Mouse (Mus musculus): Measurements from ENCODE around the gene Nrgn. TPM values are rescaled to one million over a fixed set of nuclear protein-coding genes. Genes with fewer than 3 reads are reported as not detected.

Gene Nrgn
- total RNA-seq (2021) = 1,000 to 10,000 TPM; 1,609 to 1,636 TPM
- long read RNA-seq, experiment 1, partial matches to known transcripts = 18 of 1,233 reads
- long read RNA-seq, experiment 1, other reads (novel, unspliced or antisense) = 1,215 of 1,233 reads
- long read RNA-seq, experiment 2, partial matches to known transcripts = 46 of 2,506 reads
- long read RNA-seq, experiment 2, other reads (novel, unspliced or antisense) = 2,460 of 2,506 reads

DNA sequence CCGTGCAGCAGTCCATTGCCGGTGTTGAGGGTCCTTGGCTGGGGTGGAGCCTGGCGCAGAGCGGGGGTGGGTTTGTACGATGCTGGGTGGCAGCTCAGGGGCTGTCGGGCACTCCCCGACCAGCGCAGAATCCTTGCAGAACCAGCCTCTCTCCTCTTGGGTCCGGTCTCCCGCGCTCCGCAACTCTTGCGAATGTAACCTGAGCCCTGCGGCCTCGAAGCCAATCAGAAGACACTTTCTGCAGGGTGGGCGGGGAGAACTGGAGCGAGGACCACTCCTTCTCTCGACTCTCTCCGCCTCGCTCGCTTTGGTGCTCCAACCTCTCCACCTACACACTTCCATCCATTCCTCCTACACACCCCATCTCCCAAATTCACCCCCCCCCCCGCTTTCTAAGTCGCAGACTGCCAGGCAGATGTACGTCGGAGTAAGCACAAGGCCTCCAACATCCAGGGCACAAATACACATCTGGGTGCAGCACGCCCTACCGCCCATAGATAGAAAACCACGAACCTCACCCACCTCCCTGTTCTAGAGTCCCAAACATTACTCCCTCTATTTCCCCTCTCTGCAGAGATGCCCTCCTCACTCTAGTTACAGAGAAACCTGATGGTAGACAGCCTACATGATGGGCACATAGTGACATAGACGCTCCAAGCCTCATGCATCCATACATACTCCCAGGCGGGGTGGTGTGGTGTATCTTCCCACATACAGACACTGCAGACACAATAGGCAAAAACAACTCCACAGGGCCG is at the start of gene Nrgn:
Nrgn (minus strand) TSS at position 369 of the 758 bp plus-strand sequence.
- DNase-seq (ENCODE audit: low spot score in 2 of 2) = peak; percentile 79 to 89

DNA sequence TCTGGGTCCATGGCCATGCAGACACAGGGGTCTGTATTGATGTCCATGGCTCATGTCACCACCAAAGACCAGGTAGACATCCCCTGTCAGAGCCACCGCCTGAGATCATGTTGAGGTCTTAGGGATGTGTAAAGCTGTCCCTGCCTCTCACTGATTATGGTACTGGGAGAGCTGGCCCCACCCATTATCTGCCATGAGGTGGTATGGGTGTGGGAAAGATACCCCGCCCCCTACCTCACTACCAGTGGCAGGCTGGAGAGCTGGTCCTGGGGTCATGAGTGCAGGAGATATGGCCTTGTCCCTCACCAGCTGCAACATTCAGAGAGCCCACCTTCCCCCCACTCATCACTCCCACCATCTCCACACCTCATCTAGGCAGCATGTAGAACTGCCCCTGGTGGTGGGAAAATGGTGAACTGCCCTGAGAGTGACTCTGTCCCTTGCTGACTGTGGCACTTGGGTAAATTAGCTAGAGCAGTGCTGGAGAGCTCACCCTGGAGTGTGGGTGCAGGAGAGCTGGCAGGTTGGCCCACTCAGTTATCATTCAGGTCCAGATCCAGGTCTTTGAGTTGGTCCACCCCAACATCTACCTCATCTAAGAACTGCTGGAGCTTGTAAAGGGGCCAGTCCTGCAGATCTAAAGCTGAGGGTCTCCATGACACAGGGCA is 48.0 kb upstream of the Nrgn start:
- no peak for DNase-seq (ENCODE audit: low spot score in 2 of 2)

DNA sequence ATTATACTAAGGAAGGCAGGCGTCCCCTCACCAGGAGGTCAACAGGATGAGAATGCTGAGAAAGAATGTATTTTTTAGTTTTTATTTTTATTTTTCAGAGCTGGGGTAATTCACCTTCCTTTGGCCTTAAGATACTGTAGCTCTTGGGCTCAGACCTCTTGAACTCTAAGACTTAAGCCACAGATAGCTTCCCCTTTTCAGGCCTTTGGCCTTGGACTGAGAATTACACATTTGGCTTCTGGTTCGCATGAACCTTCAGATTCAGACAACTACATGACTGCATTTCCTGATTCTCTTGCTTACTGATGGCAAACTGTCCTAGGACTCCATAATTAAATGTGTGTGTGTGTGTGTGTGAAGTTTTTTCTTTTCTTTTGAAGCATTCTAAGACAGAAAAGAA is 45.9 kb upstream of the Nrgn start:
- DNase-seq (ENCODE audit: low spot score in 2 of 2) = no peak

DNA sequence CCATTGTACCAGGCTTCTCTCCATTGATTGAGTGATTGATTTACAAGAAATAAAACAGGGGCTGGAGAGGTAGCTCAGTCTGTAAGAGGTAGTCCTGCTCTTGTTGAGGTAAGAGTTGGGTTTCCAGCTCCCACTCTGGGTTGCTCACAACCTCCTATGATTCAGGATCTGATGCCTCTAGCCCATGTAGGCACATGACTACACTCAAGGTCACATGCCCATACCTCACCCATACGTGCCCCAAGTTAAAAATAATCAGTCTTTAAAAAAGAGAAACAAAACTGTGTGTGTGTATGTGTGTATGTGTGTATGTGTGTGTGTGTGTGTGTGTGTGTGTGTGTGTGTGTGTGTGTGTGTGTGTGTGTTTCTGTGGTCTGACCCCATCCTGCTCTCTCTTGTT is 42.9 kb upstream of the Nrgn start:
- DNase-seq (ENCODE audit: low spot score in 2 of 2) = no peak

DNA sequence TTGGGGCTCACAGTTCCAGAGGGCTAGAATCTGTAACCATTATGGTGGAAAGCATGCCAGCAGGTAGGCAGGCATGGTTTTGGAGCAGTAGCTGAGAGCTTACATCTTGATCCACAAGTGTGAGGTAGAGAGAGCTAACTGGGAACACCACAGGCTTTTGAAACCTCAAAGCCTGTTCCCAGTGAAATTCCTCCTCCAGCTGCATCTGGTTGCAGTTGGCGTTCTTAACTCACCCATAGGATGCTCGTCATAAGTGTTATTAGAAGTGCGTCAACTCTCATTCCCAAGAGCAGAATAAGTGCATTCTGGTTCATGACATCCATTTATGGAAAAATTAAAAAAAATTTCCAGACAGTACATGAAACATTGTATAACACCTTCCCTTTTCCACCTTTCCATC is 41.0 kb upstream of the Nrgn start:
- no peak for DNase-seq (ENCODE audit: low spot score in 2 of 2)

DNA sequence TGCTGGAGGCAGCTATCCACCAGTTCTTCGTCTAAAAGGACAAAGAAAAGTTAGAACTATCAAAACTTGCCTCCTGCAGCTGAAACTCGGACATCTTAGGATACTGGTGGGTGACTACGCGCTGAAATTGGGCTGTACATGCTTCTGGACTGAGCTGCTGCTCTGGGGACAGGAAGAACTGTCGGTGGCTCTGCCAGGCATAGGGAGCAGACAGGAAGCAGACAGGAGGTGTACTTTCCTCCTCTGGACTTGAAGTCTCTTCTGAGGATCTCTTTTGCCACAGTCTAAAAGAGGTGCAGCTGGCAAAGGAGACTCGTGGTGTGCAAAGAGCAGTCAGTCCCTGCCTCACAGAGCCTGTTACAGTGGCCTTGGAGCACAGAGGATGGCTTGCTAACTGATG is 39.9 kb upstream of the Nrgn start:
- DNase-seq (ENCODE audit: low spot score in 2 of 2) = no peak

DNA sequence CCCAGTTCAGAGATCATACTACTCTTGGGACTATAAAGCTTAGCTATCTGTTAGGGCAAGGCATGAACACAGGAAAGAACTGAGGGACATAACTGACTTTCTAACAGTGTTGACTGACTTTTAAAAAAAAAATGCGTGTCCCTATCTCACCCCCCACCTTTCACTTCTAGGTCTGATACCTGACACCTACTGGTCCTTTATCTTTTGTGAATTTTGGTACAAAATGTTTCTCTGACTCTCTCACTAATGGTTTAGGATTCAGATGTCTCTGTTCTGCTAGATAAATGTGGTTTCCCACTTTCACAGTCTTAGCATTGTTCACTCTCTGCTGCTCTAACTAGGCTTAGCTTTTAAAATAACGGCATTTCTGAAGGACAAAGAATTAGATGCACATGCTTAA is 39.3 kb upstream of the Nrgn start:
- DNase-seq (ENCODE audit: low spot score in 2 of 2) = no peak

DNA sequence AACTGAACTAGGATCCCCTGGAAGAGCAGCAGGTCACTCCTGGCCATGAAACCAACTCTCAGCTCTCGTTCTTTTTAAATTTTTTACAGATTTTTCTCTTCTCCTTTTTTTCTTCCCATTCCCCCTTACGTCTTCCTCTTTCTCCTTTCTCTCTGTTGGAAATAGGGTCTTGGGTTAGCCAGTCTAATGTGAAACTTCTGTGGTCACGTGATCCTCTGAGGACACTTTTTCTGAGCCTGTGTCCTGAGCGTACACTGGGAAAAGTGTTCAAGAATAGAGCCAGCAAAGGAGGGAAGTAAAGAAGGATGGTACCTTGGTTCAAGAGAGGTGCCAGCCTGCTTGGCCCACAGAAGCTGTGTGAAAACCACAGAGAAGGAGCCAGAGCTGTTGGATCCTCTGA is 37.7 kb upstream of the Nrgn start:
- no peak for DNase-seq (ENCODE audit: low spot score in 2 of 2)

DNA sequence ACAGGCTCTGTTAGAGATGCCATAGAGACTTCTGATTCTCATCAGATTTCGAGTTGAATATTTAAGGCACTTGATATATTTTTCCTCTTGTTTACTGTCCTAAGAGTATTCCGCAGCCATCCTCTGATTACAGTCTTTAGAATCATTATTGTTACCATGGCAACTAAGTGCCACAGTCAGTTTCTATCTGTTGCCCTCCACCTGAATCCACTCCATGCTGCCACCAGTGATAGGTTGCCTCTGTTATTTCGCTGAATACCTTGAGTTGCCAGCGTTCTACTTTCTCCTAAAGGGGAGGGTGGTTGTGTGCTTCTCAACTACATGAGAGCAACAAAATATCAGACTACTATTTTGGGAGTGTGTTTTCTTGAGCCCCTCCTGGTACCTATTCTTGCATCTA is 34.0 kb upstream of the Nrgn start:
- no peak for DNase-seq (ENCODE audit: low spot score in 2 of 2)

DNA sequence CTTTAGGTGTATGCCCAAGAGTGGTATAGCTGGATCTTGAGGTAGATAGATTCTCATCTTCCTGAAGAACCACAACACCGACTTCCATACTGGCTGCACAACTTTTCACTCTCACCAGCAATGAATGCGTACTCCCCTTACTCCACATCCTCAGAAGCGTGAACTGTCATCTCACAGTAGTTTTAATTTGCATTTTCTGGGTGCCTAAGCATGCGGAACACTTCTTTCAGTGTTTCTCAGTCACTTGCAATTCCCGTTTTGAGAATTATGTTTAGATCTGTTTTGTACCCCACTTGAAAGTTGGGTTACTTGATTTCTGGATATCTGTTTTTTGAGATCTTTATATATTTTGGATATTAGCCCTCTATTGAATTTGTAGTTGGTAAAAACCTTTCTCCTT is 30.9 kb upstream of the Nrgn start:
- no peak for DNase-seq (ENCODE audit: low spot score in 2 of 2)

DNA sequence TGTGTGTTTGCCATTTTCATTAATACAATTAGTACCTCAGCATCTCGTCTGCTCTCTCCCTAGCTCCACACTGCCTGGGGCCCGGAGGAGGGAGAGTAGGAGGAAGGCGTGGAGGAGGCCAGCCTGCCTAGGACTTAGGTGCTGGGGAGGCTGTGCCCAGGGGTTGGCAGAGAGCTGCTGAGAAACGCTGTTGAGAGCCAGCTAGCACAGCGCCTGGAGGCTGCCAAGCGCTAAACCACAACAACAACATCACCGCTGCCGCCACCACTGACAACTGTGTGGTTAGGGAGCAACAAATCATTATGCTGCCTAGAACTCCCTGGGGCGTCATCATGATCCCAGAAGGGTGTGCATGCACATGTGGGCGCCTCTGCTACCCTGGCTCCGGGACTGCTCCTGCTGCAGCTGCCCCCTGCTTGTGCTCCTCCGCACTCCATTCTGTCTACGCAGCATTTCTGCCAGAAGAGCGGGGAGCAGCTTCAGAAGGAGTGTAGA is 23.8 kb upstream of the Nrgn start:
- DNase-seq (ENCODE audit: low spot score in 2 of 2) = peak; percentile 40 to 53

DNA sequence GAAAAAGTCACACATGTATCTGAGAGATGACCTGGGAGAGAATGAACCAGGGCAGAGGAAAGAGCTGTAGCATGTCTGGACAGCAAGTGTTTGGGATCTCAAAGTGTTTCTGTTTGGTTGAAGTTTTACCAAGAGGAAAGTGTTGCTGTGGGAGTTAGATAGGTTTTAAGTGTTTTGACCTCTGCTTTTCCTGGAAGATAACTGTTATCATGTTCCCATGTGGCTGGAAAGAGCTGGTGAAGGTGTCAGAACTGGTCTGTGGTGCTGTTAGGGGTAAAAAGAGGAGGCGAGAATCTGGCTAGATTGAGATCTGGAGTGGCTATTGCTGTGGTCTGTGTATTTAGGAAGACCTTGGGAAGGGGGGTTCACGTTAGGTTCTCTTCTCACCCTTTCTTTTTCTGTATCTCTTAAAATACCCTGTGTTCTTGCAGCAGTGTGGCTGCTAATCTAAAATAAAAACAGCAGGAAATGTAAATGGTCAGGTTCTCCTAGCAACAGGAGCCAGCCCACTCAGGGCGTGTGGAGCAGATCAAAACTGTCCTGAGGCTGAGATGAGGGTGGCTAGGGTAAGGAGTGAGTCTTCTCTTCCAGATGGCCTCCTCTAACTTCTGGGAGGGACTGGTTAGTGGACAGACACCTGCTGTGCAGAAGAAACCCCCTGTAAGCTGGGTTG is 19.6 kb upstream of the Nrgn start:
- no peak for DNase-seq (ENCODE audit: low spot score in 2 of 2)

DNA sequence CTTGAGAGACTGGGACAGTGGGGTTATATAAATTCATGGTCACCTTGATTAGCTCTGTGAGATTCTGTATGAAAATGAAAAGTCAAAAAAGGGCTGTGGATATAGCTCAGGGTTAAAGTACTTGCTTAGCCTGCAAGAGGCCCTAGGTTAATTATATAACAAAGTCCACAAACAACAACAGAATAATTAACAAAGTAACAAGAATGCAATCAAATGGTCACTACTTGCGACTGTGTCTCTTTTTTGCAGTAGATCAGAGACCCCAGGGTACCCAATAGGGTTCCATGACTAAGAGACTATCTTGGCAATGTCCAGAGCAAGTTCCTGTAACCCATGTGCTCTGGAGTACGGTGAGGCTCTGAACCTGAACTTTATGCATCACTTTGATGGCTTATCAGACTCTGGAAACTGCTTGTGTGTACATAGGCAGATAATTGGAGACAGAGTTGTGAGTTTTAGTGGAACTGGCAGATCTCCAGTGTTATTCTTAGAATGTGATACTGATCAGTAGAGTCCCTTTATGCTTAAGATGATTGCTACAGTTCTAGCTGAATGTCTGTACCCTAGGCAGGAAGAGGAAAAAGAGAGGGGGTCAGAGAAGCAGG is 16.6 kb upstream of the Nrgn start:
- DNase-seq (ENCODE audit: low spot score in 2 of 2) = no peak

DNA sequence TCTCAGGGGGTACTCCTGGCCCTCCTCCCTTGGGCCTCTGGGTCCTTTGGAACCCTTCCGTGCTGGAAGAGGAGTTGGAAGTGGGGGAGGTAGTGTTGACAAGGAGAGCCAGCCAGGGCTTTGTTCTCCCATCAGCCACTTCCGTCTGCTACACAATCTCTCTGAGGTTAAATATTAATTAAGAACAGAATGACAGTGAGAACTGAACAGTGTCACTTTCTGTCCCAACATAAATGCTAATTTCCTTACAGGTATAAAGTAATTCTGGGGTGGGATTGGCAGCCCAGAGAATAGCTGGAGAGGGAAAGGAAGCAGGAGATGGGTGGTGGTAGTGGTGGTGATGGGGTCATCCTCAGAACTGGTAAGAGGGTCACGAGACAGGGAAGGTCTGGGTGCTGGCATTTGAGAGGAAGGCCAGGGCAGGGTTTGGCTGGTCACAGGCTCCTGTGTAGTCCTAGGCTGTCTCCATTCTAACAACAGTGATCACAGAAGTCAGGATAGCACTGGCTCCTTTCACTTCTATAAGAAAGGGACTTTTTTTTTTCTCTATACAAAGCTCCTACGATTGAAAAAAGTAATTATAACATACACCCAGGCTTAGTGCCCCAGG is 16.0 kb upstream of the Nrgn start:
- no peak for DNase-seq (ENCODE audit: low spot score in 2 of 2)

DNA sequence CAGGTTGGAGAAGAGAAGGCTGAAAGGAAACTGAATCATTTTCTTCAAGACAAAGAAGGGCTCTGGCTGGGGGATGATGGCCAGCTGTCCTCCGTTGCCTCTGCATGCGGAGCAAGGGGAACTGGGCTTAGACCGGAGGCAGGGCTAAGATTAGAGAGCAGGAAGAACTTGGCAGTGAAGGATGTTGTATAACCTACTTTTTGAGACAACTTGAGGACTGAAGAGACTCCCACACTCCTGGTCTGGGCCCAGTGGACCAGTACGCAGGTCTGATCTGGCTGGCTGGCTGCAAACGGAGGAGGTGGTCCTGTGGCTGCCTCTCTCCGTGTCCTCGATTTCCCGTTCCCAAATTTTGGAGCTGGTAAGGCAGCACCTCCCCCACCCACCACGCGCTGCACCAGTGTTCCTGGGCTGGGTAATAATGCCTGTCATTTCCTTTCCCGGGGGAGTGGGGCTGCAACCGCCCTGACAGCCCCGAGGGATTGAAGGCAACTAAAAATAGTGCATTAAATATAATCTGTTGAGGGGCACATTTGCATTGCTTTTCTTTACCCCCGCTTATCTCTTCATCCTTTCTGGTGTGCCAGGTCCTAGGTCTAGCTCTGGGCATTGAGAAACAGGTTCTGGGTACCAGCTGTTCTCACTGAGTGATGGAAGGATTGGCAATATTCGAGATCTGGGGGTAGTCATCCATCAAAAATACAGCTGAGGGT is 15.3 kb upstream of the Nrgn start:
- DNase-seq (ENCODE audit: low spot score in 2 of 2) = peak in 1 of 2 experiments; percentile 55

DNA sequence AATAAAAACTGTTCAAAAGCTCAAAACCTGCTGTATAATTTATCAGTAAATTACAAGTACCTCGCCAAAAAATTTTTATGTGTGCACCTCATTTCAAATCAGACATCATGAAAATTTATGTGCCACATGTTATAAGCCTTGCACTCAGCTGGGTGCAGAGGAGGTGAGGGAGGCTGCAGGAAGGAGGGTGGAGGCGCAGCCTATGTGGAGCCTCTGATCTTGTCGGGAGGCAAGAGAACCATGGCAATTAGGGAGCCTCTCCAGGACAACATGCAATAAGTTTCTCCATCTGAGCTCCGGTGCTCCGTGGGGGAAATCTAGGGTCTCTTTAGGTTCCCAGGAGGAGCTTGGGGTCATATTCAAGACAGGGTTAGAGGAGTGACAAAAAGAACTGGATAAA is 14.8 kb upstream of the Nrgn start:
- no peak for DNase-seq (ENCODE audit: low spot score in 2 of 2)

DNA sequence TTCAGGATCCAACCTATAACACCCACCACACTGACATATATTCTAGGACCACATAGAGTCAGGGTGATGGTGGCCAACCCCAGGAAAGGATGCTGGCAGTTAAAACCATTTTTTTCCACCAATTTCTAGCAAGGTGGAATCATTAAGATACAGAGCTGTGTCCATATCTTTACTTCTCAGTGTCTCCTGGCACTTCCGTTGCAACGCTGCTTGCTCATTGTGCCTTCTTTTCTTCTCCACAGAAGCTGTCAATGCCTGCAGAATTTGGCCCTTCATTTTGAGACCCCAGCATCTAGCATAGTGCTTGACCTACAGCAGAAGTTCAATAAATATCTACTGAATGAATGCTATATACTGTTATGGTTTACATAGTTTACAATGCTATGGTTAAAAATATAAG is 14.3 kb upstream of the Nrgn start:
- DNase-seq (ENCODE audit: low spot score in 2 of 2) = no peak

DNA sequence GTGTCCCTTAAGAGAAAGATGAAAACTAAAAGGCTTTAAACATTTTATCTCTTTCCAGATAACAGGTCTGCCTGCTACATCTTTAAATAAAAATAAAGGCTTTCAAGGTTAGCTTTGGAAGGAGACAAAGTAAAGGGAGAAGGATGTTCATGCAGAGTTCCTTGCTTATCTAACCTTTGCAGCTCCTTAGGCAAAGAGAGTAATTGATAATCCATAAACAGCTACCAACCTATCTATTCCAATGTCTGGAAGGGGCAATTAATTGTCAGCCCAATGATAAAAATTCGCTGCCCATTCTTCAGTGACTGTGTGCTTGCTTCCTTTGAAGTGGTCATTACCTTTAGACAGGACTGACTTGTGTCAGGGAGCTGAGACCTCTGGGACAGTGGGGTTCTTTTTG is 11.1 kb upstream of the Nrgn start:
- no peak for DNase-seq (ENCODE audit: low spot score in 2 of 2)

DNA sequence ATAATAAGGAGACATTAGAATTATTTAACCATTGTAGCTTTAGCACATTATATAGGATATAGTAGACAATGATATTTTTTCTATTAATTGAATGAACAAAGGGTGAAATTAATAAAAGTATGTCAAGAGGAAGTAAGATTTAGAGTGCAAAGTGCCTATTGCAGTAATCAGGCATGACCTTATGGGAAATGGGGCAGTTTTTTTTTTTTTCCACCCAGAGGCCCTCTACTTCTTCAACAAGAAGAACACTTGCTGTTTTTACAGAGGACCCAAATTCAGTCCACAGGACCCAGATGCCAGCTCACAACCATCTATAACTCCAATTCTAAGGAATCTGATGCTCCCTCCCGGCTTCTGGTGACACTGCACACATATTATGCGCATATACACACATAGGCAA is 7.9 kb upstream of the Nrgn start:
- no peak for DNase-seq (ENCODE audit: low spot score in 2 of 2)

DNA sequence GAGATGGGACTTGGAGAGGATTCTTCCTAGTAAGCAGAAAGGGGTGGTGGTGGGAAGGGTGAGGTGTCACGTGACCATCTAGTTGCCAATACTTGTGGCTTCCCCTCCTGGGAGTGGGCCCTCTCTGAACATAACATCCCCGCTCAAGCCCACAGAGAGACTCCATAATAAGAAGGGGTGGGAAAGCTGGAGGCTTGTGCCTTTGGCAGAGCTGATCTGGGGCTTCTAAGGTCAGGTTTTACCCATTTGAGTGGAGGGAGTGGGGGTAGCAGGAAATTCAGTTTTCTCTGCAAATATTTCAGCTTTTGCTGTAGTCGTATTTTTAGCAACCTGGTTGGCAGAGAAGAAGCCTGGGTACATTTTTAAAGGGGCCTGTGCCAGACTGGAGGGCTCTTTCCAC is 3.7 kb upstream of the Nrgn start:
- DNase-seq (ENCODE audit: low spot score in 2 of 2) = peak in 1 of 2 experiments; percentile 67

All from layer of hippocampus, postnatal 14 days (tissue).